Mouse (Mus musculus): ENCODE data around the gene Mb. TPM values are rescaled to one million over a fixed set of nuclear protein-coding genes. Genes with fewer than 3 reads are reported as not detected.

Gene Mb
- polyA plus RNA-seq (2015; fragmentation: Nextera tagmentation; extraction: Ambion mirVana): 0.24 and 0.44 TPM in 2 replicates

GRCm38 (mm10) chr15:77050570-77050969 lies at the start of gene Mb:
TSS of gene Mb (minus strand) at chr15:77050670.
- H3K36me3 ChIP-seq: no peaks in the 10 kb centered on the region
- ATAC-seq: no peak

GRCm38 (mm10) chr15:77099756-77100155 lies 49.3 kb upstream of the Mb start:
- Histone ChIP-seq H3K9me3 (no peaks in the 10 kb centered on the region), H3K27me3 (replicated peaks) (no peaks in the 10 kb centered on the region), H3K27ac (no peak overlapping the region), H3K4me1 (replicated peaks) (peaks cover 7% of the 10 kb centered on the region; the same call in 1 of the 2 replicates), H3K4me2 (replicated peaks) (no peak overlapping the region), H3K4me3 (replicated peaks) (no peak overlapping the region), H3K9ac (no peak overlapping the region), H3K36me3 (peaks cover 16% of the 10 kb centered on the region; the same call in 1 of the 2 replicates)
- 71% methylated on average over 3 of the region's 3 CpGs for WGBS
- ATAC-seq: no peak

More at GRCm38 (mm10) chr15:77050570-77050969, at the start of gene Mb:
- Histone ChIP-seq H3K4me3 (replicated peaks) (no peak within 1 kb of the TSS), H3K27ac (no peak within 1 kb of the TSS), H3K9ac (no peak within 1 kb of the TSS), H3K27me3 (replicated peaks) (no peaks in the 10 kb centered on the region), H3K4me1 (replicated peaks) (peaks cover 11% of the 10 kb centered on the region; the same call in 1 of the 2 replicates), H3K9me3 (no peaks in the 10 kb centered on the region), H3K4me2 (replicated peaks) (no peak within 1 kb of the TSS)
- 89% methylated on average over 10 of the region's 10 CpGs for WGBS

- Histone ChIP-seq H3K9ac (no peak overlapping the region), H3K4me3 (replicated peaks) (no peak overlapping the region), H3K4me1 (replicated peaks) (no peaks in the 10 kb centered on the region), H3K36me3 (peaks cover 16% of the 10 kb centered on the region; the same call in 1 of the 2 replicates), H3K27ac (no peak overlapping the region), H3K27me3 (replicated peaks) (no peaks in the 10 kb centered on the region), H3K4me2 (replicated peaks) (no peak overlapping the region), H3K9me3 (no peaks in the 10 kb centered on the region)
- WGBS: 87% methylated on average over 6 of the region's 6 CpGs
- ATAC-seq: no peak
Observed at GRCm38 (mm10) chr15:77097358-77097757, 46.9 kb upstream of the Mb start.

GRCm38 (mm10) chr15:77095216-77095615 lies 44.7 kb upstream of the Mb start:
- H3K4me3 ChIP-seq (replicated peaks): no peak overlapping the region
- ATAC-seq: no peak
- H3K4me1 ChIP-seq (replicated peaks): no peaks in the 10 kb centered on the region
- 90% methylated on average over 1 of the region's 1 CpGs for WGBS
- no peaks in the 10 kb centered on the region for H3K9me3 ChIP-seq
- H3K36me3 ChIP-seq: peaks cover 17% of the 10 kb centered on the region; the same call in 1 of the 2 replicates
- no peak overlapping the region for H3K4me2 ChIP-seq (replicated peaks)
- no peaks in the 10 kb centered on the region for H3K27me3 ChIP-seq (replicated peaks)
- H3K9ac ChIP-seq: no peak overlapping the region
- H3K27ac ChIP-seq: no peak overlapping the region

GRCm38 (mm10) chr15:77094431-77094830 lies 44.0 kb upstream of the Mb start:
- Histone ChIP-seq H3K9me3 (no peaks in the 10 kb centered on the region), H3K4me1 (replicated peaks) (no peaks in the 10 kb centered on the region), H3K27me3 (replicated peaks) (no peaks in the 10 kb centered on the region), H3K36me3 (peaks cover 17% of the 10 kb centered on the region; the same call in 1 of the 2 replicates), H3K4me3 (replicated peaks) (no peak overlapping the region), H3K27ac (no peak overlapping the region), H3K9ac (no peak overlapping the region), H3K4me2 (replicated peaks) (no peak overlapping the region)
- ATAC-seq: no peak
- 93% methylated on average over 13 of the region's 13 CpGs for WGBS

- Histone ChIP-seq H3K36me3 (0 out of 2 replicates have a peak, but pooled peaks cover 7% of the 10 kb centered on the region), H3K4me2 (replicated peaks) (no peak overlapping the region), H3K27me3 (replicated peaks) (no peaks in the 10 kb centered on the region), H3K4me1 (replicated peaks) (no peaks in the 10 kb centered on the region), H3K9ac (no peak overlapping the region), H3K9me3 (no peaks in the 10 kb centered on the region), H3K4me3 (replicated peaks) (no peak overlapping the region), H3K27ac (no peak overlapping the region)
- 88% methylated on average over 4 of the region's 4 CpGs for WGBS
- no peak for ATAC-seq
Observed at GRCm38 (mm10) chr15:77091394-77091793, 40.9 kb upstream of the Mb start.

GRCm38 (mm10) chr15:77090531-77090930 lies 40.1 kb upstream of the Mb start:
- no peak for ATAC-seq
- no peaks in the 10 kb centered on the region for H3K27me3 ChIP-seq (replicated peaks)
- H3K36me3 ChIP-seq: peaks cover 12% of the 10 kb centered on the region; the same call in 1 of the 2 replicates
- H3K9me3 ChIP-seq: no peaks in the 10 kb centered on the region
- H3K27ac ChIP-seq: no peak overlapping the region
- H3K4me2 ChIP-seq (replicated peaks): no peak overlapping the region
- 85% methylated on average over 5 of the region's 5 CpGs for WGBS
- no peak overlapping the region for H3K9ac ChIP-seq
- no peaks in the 10 kb centered on the region for H3K4me1 ChIP-seq (replicated peaks)
- H3K4me3 ChIP-seq (replicated peaks): no peak overlapping the region

GRCm38 (mm10) chr15:77089249-77089648 lies 38.8 kb upstream of the Mb start:
- Histone ChIP-seq H3K27me3 (replicated peaks) (no peaks in the 10 kb centered on the region), H3K4me2 (replicated peaks) (no peak overlapping the region), H3K9me3 (no peaks in the 10 kb centered on the region), H3K4me3 (replicated peaks) (no peak overlapping the region), H3K4me1 (replicated peaks) (no peaks in the 10 kb centered on the region), H3K27ac (no peak overlapping the region), H3K36me3 (peaks cover 22% of the 10 kb centered on the region; the same call in 1 of the 2 replicates), H3K9ac (no peak overlapping the region)
- no peak for ATAC-seq
- 78% methylated on average over 11 of the region's 11 CpGs for WGBS

GRCm38 (mm10) chr15:77086488-77086887 lies 36.0 kb upstream of the Mb start:
- no peak overlapping the region for H3K9ac ChIP-seq
- no peak for ATAC-seq
- no peak overlapping the region for H3K4me2 ChIP-seq (replicated peaks)
- no peak overlapping the region for H3K4me3 ChIP-seq (replicated peaks)
- no peaks in the 10 kb centered on the region for H3K27me3 ChIP-seq (replicated peaks)
- 100% methylated on average over 1 of the region's 1 CpGs for WGBS
- H3K36me3 ChIP-seq: peaks cover 21% of the 10 kb centered on the region; the same call in 1 of the 2 replicates
- no peak overlapping the region for H3K27ac ChIP-seq
- no peaks in the 10 kb centered on the region for H3K9me3 ChIP-seq
- H3K4me1 ChIP-seq (replicated peaks): no peaks in the 10 kb centered on the region

- Histone ChIP-seq H3K9me3 (no peaks in the 10 kb centered on the region), H3K4me2 (replicated peaks) (no peak overlapping the region), H3K36me3 (peaks cover 23% of the 10 kb centered on the region; the same call in 1 of the 2 replicates), H3K27ac (no peak overlapping the region), H3K9ac (no peak overlapping the region), H3K4me1 (replicated peaks) (no peaks in the 10 kb centered on the region), H3K27me3 (replicated peaks) (no peaks in the 10 kb centered on the region), H3K4me3 (replicated peaks) (no peak overlapping the region)
- no peak for ATAC-seq
- WGBS: 87% methylated on average over 7 of the region's 7 CpGs
Observed at GRCm38 (mm10) chr15:77085818-77086217, 35.3 kb upstream of the Mb start.

GRCm38 (mm10) chr15:77081454-77081853 lies 31.0 kb upstream of the Mb start:
- Histone ChIP-seq H3K9ac (no peak overlapping the region), H3K27me3 (replicated peaks) (no peaks in the 10 kb centered on the region), H3K27ac (0 out of 2 replicates have a peak overlapping the region, but pooled peaks have one; percentile 7), H3K4me3 (replicated peaks) (no peak overlapping the region), H3K36me3 (peaks cover 42% of the 10 kb centered on the region), H3K4me2 (replicated peaks) (no peak overlapping the region), H3K4me1 (replicated peaks) (no peaks in the 10 kb centered on the region), H3K9me3 (no peaks in the 10 kb centered on the region)
- WGBS: 79% methylated on average over 5 of the region's 5 CpGs
- ATAC-seq: no peak

GRCm38 (mm10) chr15:77080684-77081254 lies 30.3 kb upstream of the Mb start:
- H3K27ac ChIP-seq: no peak overlapping the region
- no peaks in the 10 kb centered on the region for H3K4me1 ChIP-seq (replicated peaks)
- ATAC-seq: no peak
- H3K36me3 ChIP-seq: peaks cover 39% of the 10 kb centered on the region
- no peak overlapping the region for H3K9ac ChIP-seq
- H3K4me3 ChIP-seq (replicated peaks): no peak overlapping the region
- 77% methylated on average over 14 of the region's 14 CpGs for WGBS
- H3K4me2 ChIP-seq (replicated peaks): no peak overlapping the region
- H3K9me3 ChIP-seq: no peaks in the 10 kb centered on the region
- H3K27me3 ChIP-seq (replicated peaks): no peaks in the 10 kb centered on the region

- H3K9me3 ChIP-seq: no peaks in the 10 kb centered on the region
- no peak overlapping the region for H3K4me3 ChIP-seq (replicated peaks)
- no peak overlapping the region for H3K27ac ChIP-seq
- H3K27me3 ChIP-seq (replicated peaks): no peaks in the 10 kb centered on the region
- H3K4me1 ChIP-seq (replicated peaks): no peaks in the 10 kb centered on the region
- H3K4me2 ChIP-seq (replicated peaks): no peak overlapping the region
- no peak overlapping the region for H3K9ac ChIP-seq
- ATAC-seq: no peak
- 81% methylated on average over 11 of the region's 11 CpGs for WGBS
- H3K36me3 ChIP-seq: peaks cover 30% of the 10 kb centered on the region
Observed at GRCm38 (mm10) chr15:77079890-77080361, 29.5 kb upstream of the Mb start.

Data from intestine, embryonic 15.5 days (tissue).